Mouse (Mus musculus) ES-E14 (cell line): ENCODE measurements around the gene Vcpkmt. TPM values are rescaled to one million over a fixed set of nuclear protein-coding genes. Genes with fewer than 3 reads are reported as not detected.

Source experiments
- DNase-seq: peaks from one replicate; pipeline ENCODE4 v3.0.0-alpha.2; 2013; ENCODE audit warnings: low read depth, low spot score
- H3K27ac ChIP-seq: 2 replicates; pipeline ENCODE4 v1.5.1; 2012; ENCODE audit warnings: low read depth, mild to moderate bottlenecking, low read length, moderate library complexity, mixed read lengths; ENCODE audit not compliant: poor library complexity, insufficient read depth, severe bottlenecking
- H3K36me3 ChIP-seq: 2 replicates; pipeline ENCODE4 v1.6.1; 2012; ENCODE audit warnings: mild to moderate bottlenecking, low read length, moderate library complexity, mixed read lengths; ENCODE audit not compliant: control insufficient read depth, poor library complexity, insufficient read depth, severe bottlenecking
- H3K4me1 ChIP-seq, 2 experiments: fragments of 150-350 bp in 1 of 2; sonication (generic) in 1 of 2; 2 replicates each; pipeline ENCODE4 v1.6.1; 2012; ENCODE audit warnings: low read length in 2 of 2, mild to moderate bottlenecking in 1 of 2, mixed read lengths in 1 of 2; ENCODE audit not compliant: control insufficient read depth in 2 of 2, insufficient read depth in 2 of 2, poor library complexity in 1 of 2
- H3K4me3 ChIP-seq, 2 experiments: fragments of 150-350 bp in 1 of 2; sonication (generic) in 1 of 2; 2 replicates each; pipeline ENCODE4 v1.5.1; 2012; ENCODE audit warnings: low read length in 2 of 2, low read depth in 1 of 2, mild to moderate bottlenecking in 1 of 2, mixed read lengths in 1 of 2; ENCODE audit not compliant: insufficient read depth in 1 of 2, poor library complexity in 1 of 2, severe bottlenecking in 1 of 2
- H3K9ac ChIP-seq: 2 replicates; pipeline ENCODE4 v1.6.1; 2012; ENCODE audit warnings: low read depth, mild to moderate bottlenecking, low read length, mixed read lengths; ENCODE audit not compliant: poor library complexity, insufficient read depth, severe bottlenecking
- H3K9me3 ChIP-seq: fragments of 150-350 bp; sonication (generic); 2 replicates; pipeline ENCODE4 v1.6.1; 2012; ENCODE audit warnings: low read depth, mild to moderate bottlenecking, low read length; ENCODE audit not compliant: control insufficient read depth, insufficient read depth
- CHD2 ChIP-seq: IDR thresholded peaks from 2 replicates; pipeline ENCODE4 v1.6.1; 2014; ENCODE audit warnings: mild to moderate bottlenecking, low read depth, low read length, inconsistent platforms
- HCFC1 ChIP-seq: IDR thresholded peaks from 2 replicates; pipeline ENCODE4 v1.6.1; 2012; ENCODE audit warnings: low read length, inconsistent platforms, borderline replicate concordance; ENCODE audit not compliant: insufficient read depth
- MAFK ChIP-seq: IDR thresholded peaks from 2 replicates; pipeline ENCODE4 v1.6.1; 2014; ENCODE audit warnings: mild to moderate bottlenecking, low read depth, low read length, inconsistent platforms; ENCODE audit not compliant: insufficient read depth
- ZC3H11A ChIP-seq: IDR thresholded peaks from 2 replicates; pipeline ENCODE4 v1.6.1; 2012; ENCODE audit warnings: low read depth, mild to moderate bottlenecking, inconsistent platforms, low read length, borderline replicate concordance
- ZNF384 ChIP-seq: IDR thresholded peaks from 2 replicates; pipeline ENCODE4 v1.6.1; 2012; ENCODE audit warnings: low read depth, low read length, inconsistent platforms
- in situ Hi-C, 2 experiments: fragments of 600-800 bp; cut with MboI; formaldehyde crosslinking; loops; one replicate each; pipeline ENCODE4 v1.15.1; 2025; ENCODE audit warnings: low sequenced_read_pairs in 2 of 2, inconsistent platforms in 1 of 2; ENCODE audit not compliant: unreplicated experiment in 2 of 2
- total RNA-seq: library from RNA; depleted of rRNA; stranded (reverse); fragments of 300-350 nt; gene quantifications from 2 replicates; pipeline ENCODE4 v1.2.3, GENCODE M21; 2012

Vcpkmt gene
- total RNA-seq, 1 experiment: 7.5 TPM

DNA sequence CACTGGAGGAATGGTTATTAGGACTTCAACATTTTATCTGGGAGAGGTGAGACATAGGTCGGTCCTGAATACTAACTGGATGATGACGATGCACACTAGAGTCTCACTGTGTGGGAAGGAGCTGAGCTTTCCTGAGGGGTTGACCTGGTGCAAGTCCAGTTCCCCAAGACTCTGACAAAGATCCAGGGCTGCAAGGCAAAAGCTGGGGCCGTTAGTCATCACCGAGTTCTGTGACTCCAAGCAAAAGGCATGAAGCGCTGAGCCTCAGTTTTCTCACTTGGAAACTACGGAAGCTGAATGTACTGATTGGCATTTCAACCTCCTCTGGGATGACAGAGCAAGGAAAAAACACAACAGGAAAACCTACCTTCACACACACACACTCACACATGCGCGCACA, 40.5 kb downstream of the Vcpkmt start:
- TF ChIP-seq ZC3H11A (no peak), CHD2 (no peak), MAFK (no peak), HCFC1 (no peak), ZNF384 (no peak)
- Histone ChIP-seq H3K27ac (no peak overlapping the region), H3K4me1 (0 out of 4 replicates have a peak, but pooled peaks cover 0 to 5% of the 10 kb centered on the region in 2 experiments), H3K9me3 (no peaks in the 10 kb centered on the region), H3K4me3 (no peak overlapping the region), H3K36me3 (no peaks in the 10 kb centered on the region), H3K9ac (no peak overlapping the region)
- in situ Hi-C loops: no loop called here
- DNase-seq: no peak

DNA sequence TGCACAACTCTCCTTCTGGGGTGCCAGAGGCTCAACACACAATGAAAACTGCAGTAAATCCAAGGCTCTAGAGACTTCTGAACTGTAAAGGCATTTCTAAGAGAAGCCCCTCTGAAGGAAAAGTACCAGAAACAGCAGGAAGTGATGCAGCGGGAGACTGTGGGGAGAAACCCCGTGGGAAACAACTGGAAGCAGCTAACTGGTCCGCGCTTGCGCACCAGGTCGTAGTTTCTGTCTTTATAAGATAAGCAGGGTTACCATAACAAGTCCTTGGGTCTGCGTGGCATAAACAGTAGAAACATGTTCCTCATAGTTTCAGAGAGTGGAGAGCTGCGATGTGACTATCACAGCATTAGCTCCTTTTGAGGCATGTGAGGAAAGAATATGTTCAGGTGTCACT, 41.2 kb downstream of the Vcpkmt start:
- Histone ChIP-seq H3K4me3 (no peak overlapping the region), H3K9ac (no peak overlapping the region), H3K4me1 (peaks cover 0 to 8% of the 10 kb centered on the region in 2 experiments; a peak in 1 of 4 replicates), H3K9me3 (no peaks in the 10 kb centered on the region), H3K36me3 (no peaks in the 10 kb centered on the region), H3K27ac (no peak overlapping the region)
- in situ Hi-C loops: no loop called here
- DNase-seq: no peak
- TF ChIP-seq ZNF384 (no peak), CHD2 (no peak), HCFC1 (no peak), MAFK (no peak), ZC3H11A (no peak)

DNA sequence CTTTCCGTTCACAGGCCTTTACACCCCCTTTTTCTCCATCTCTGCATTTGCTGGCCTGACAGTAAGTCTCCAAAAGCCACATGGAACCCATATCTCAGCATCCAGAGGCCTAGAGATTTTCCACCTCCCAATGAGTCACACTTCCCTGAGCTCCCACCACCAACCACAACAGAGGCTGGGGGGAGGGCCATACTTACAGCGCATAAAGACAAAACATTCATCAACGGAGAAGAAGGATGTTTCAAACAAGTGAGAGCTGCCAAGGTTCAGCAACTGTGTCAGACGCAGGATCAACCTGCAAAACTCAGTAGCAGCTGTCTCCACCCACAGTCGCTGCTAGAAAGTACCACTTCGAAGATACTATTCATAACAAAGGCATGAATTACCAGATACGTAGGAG, 43.5 kb downstream of the Vcpkmt start:
- Histone ChIP-seq H3K9ac (no peak overlapping the region), H3K9me3 (no peaks in the 10 kb centered on the region), H3K4me3 (no peak overlapping the region), H3K4me1 (peaks cover 0 to 8% of the 10 kb centered on the region in 2 experiments; a peak in 1 of 4 replicates), H3K36me3 (no peaks in the 10 kb centered on the region), H3K27ac (no peak overlapping the region)
- TF ChIP-seq CHD2: no peak
- TF ChIP-seq HCFC1: no peak
- no peak for TF ChIP-seq ZNF384
- no peak for TF ChIP-seq MAFK
- no peak for TF ChIP-seq ZC3H11A
- in situ Hi-C loops: no loop called here
- DNase-seq: no peak

DNA sequence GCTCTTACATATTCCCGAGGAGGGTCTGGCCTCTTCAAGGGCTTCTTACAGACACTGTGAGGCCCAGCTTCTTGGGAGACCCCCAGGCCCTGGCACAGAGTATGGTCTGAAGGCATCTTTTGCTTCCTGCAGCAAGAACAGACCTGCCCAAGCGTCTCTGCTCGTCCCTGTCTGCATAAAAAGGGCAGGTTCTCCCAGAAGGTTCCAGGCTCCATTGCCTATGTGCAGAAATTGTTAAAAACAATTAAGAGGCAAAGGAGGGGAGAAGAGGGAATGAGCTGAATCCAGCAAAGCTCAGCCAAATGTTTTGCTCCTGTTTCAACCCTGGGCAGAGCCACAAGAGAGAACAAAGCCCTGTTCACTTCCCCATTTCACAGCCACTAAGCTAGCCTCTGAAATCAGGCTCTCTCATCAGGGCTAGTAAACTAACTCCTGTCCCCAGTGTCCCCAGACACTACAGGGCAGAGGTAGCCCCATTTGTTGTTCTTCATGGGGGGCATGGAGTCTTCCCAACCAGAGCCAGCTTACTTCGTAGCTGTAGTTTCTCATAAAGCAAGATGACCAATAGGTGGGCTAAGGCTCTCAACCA, 44.4 kb downstream of the Vcpkmt start:
- no peaks in the 10 kb centered on the region for H3K36me3 ChIP-seq
- H3K9ac ChIP-seq: no peak overlapping the region
- in situ Hi-C loops: no loop called here
- TF ChIP-seq HCFC1 (no peak), MAFK (no peak), CHD2 (no peak), ZC3H11A (no peak), ZNF384 (no peak)
- H3K4me3 ChIP-seq: no peak overlapping the region
- no peaks in the 10 kb centered on the region for H3K9me3 ChIP-seq
- H3K4me1 ChIP-seq: peaks cover 0 to 8% of the 10 kb centered on the region in 2 experiments; a peak in 1 of 4 replicates
- DNase-seq: no peak
- H3K27ac ChIP-seq: no peak overlapping the region
